Mouse (Mus musculus) adrenal gland, postnatal 4 days (tissue): ENCODE results near the gene Sbpl. TPM values are rescaled to one million over a fixed set of nuclear protein-coding genes. Genes with fewer than 3 reads are reported as not detected.

ENCODE experiments used
- DNase-seq, 2 experiments: peaks; one replicate each; pipeline ENCODE4 v3.0.0; 2021 to 2022; ENCODE audit warnings: low spot score in 2 of 2, mixed read lengths in 2 of 2
- long read RNA-seq, 2 experiments: library from polyadenylated mRNA; stranded (forward); transcript quantifications; one replicate each; pipeline ENCODE4 v2.0.0; 2021
- total RNA-seq, 2 experiments: library from RNA; stranded (reverse); gene quantifications; 2 replicates each; pipeline ENCODE4 v1.2.3; 2021

Gene Sbpl
- total RNA-seq = not detected
- long read RNA-seq, experiment 1 = 0 reads
- long read RNA-seq, experiment 2 = 0 reads

GRCm38 (mm10) chr17:23955174-23955573 lies at the start of gene Sbpl:
Gene Sbpl (minus strand): TSS chr17:23955274.
- DNase-seq = no peak

- DNase-seq = no peak
Observed at GRCm38 (mm10) chr17:24004071-24004665, 49.1 kb upstream of the Sbpl start.

- no peak for DNase-seq
Observed at GRCm38 (mm10) chr17:24000404-24000803, 45.3 kb upstream of the Sbpl start.

GRCm38 (mm10) chr17:23998383-23998782 lies 43.3 kb upstream of the Sbpl start:
- no peak for DNase-seq

- no peak for DNase-seq
Observed at GRCm38 (mm10) chr17:23997901-23998300, 42.8 kb upstream of the Sbpl start, which contains the start of gene Prss22. Gene Prss22 (minus strand): TSS chr17:23998100.

GRCm38 (mm10) chr17:23995421-23995820 lies 40.3 kb upstream of the Sbpl start:
- no peak for DNase-seq

- no peak for DNase-seq
Observed at GRCm38 (mm10) chr17:23994667-23995066, 39.6 kb upstream of the Sbpl start.

GRCm38 (mm10) chr17:23993559-23994428 lies 38.7 kb upstream of the Sbpl start:
- DNase-seq = peak; percentile 92 to 95

- no peak for DNase-seq
Observed at GRCm38 (mm10) chr17:23992789-23993553, 37.9 kb upstream of the Sbpl start.

GRCm38 (mm10) chr17:23989802-23990201 lies 34.7 kb upstream of the Sbpl start:
- no peak for DNase-seq

GRCm38 (mm10) chr17:23984989-23985388 lies 29.9 kb upstream of the Sbpl start:
- no peak for DNase-seq

GRCm38 (mm10) chr17:23982912-23983311 lies 27.8 kb upstream of the Sbpl start:
- no peak for DNase-seq

- no peak for DNase-seq
Observed at GRCm38 (mm10) chr17:23980297-23980909, 25.3 kb upstream of the Sbpl start, which contains the start of gene Prss30. Gene Prss30 (minus strand): TSS chr17:23980566.

GRCm38 (mm10) chr17:23979471-23979870 lies 24.4 kb upstream of the Sbpl start:
- no peak for DNase-seq

- no peak for DNase-seq
Observed at GRCm38 (mm10) chr17:23976665-23977064, 21.6 kb upstream of the Sbpl start.

- no peak for DNase-seq
Observed at GRCm38 (mm10) chr17:23971315-23971714, 16.2 kb upstream of the Sbpl start.

- DNase-seq = peak; percentile 44 to 66
Observed at GRCm38 (mm10) chr17:23969231-23969630, 14.2 kb upstream of the Sbpl start.

GRCm38 (mm10) chr17:23968780-23969179 lies 13.7 kb upstream of the Sbpl start:
- no peak for DNase-seq

- no peak for DNase-seq
Observed at GRCm38 (mm10) chr17:23966658-23967401, 11.8 kb upstream of the Sbpl start.

- no peak for DNase-seq
Observed at GRCm38 (mm10) chr17:23965805-23966425, 10.8 kb upstream of the Sbpl start.
